Mouse (Mus musculus) thymus, adult 2 months (tissue): ENCODE data around the gene Chchd10. TPM values are rescaled to one million over a fixed set of nuclear protein-coding genes. Genes with fewer than 3 reads are reported as not detected.

Experiments used
- DNase-seq: peaks from one replicate; pipeline ENCODE4 v3.0.0; 2021
- H3K27ac ChIP-seq: fragments of 200-500 bp; 2 replicates; pipeline ENCODE4 v1.5.1; 2012; ENCODE audit warnings: low read length, control low read depth; ENCODE audit not compliant: control insufficient read depth, insufficient read depth
- H3K27me3 ChIP-seq: fragments of 200-500 bp; 2 replicates; pipeline ENCODE4 v1.6.1; 2012; ENCODE audit warnings: mild to moderate bottlenecking, low read length, moderate library complexity, mixed read lengths; ENCODE audit not compliant: control insufficient read depth, insufficient read depth
- H3K36me3 ChIP-seq: fragments of 200-500 bp; 2 replicates; pipeline ENCODE4 v1.6.1; 2012; ENCODE audit warnings: mild to moderate bottlenecking, low read length, moderate library complexity; ENCODE audit not compliant: control insufficient read depth, insufficient read depth
- H3K4me1 ChIP-seq: fragments of 200-500 bp; replicated peaks from 2 replicates; pipeline ENCODE4 v1.6.1; 2012; ENCODE audit warnings: low read length; ENCODE audit not compliant: control insufficient read depth, insufficient read depth
- H3K4me3 ChIP-seq: fragments of 200-500 bp; 2 replicates; pipeline ENCODE4 v1.5.1; 2012; ENCODE audit warnings: mild to moderate bottlenecking, low read length, control low read depth, moderate library complexity; ENCODE audit not compliant: control insufficient read depth, insufficient read depth
- CTCF ChIP-seq: fragments of 200-500 bp; IDR thresholded peaks from 2 replicates; pipeline ENCODE4 v1.5.1; 2012; ENCODE audit warnings: mild to moderate bottlenecking, control low read depth, low read length, moderate library complexity, borderline replicate concordance; ENCODE audit not compliant: control insufficient read depth, poor library complexity, insufficient read depth; ENCODE audit errors: extremely low read depth
- POLR2A ChIP-seq: fragments of 200-500 bp; IDR thresholded peaks from 2 replicates; pipeline ENCODE4 v1.6.1; 2012; ENCODE audit warnings: mild to moderate bottlenecking, low read length, control low read depth, moderate library complexity; ENCODE audit not compliant: control insufficient read depth, poor library complexity, insufficient read depth; ENCODE audit errors: extremely low read depth
- WGBS: fragments of 180-500 bp; shearing (Covaris S2); methylation state at CpG from one replicate; pipeline ENCODE4 v1.1.7; 2018; 5-methylcytosine and 5-hydroxymethylcytosine counted together
- polyA plus RNA-seq: library from polyadenylated mRNA; depleted of rRNA; stranded (reverse); fragments of >200 nt; gene quantifications from 2 replicates; pipeline ENCODE4 v1.2.3, GENCODE M21; 2012

The Chchd10 gene
- polyA plus RNA-seq, 1 experiment = 198 TPM

DNA sequence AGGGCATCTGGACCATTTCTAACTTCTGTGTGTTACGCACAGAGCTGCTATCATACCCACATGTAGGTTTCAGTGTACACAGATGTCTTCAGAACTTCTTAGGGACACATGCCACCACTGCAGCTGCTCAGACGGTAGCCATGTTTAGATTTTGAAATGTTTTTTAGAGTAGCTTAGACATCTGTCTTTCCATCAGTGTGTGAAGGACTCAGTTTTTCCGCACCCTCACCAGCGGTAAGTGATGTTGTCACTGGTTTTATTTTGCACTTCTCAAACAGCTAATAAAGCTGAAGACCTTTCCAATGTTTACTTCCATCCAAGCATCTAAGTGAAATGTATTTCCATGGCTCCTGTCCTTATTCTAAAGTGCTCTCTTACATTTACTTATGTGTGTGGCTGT lies 26.0 kb upstream of the Chchd10 start:
- TF ChIP-seq CTCF = no peak
- TF ChIP-seq POLR2A = no peak
- Histone ChIP-seq H3K4me1 (no peaks in the 10 kb centered on the region), H3K4me3 (no peak overlapping the region), H3K36me3 (peaks cover 68% of the 10 kb centered on the region), H3K27ac (no peak overlapping the region), H3K27me3 (no peaks in the 10 kb centered on the region)
- 97% methylated on average over 4 of the region's 4 CpGs for whole genome bisulfite sequencing
- DNase-seq = no peak

DNA sequence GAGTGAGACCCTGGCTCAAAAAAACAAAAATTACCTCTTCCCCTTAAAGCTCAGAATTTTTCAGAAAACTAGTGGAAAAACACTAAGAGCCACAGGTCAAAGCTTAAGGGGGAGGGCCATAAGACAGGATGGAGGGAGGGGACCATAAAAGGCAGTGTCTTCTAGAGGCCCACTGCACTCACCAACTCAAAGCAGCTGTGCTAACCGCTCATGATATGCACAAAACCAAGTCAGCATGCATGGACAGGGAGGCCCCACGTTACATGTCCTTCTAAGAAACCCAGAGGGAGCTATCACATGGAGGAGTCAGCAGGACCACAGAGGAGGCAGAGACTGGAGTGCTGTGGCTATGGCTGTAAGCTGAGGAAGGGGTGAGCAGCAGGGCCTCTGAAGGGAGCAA lies 22.2 kb upstream of the Chchd10 start:
- Histone ChIP-seq H3K4me1 (no peaks in the 10 kb centered on the region), H3K36me3 (peaks cover 39% of the 10 kb centered on the region), H3K27ac (no peak overlapping the region), H3K4me3 (no peak overlapping the region), H3K27me3 (no peaks in the 10 kb centered on the region)
- WGBS = 95% methylated on average over 2 of the region's 2 CpGs
- DNase-seq = no peak
- TF ChIP-seq POLR2A (no peak), CTCF (no peak)

DNA sequence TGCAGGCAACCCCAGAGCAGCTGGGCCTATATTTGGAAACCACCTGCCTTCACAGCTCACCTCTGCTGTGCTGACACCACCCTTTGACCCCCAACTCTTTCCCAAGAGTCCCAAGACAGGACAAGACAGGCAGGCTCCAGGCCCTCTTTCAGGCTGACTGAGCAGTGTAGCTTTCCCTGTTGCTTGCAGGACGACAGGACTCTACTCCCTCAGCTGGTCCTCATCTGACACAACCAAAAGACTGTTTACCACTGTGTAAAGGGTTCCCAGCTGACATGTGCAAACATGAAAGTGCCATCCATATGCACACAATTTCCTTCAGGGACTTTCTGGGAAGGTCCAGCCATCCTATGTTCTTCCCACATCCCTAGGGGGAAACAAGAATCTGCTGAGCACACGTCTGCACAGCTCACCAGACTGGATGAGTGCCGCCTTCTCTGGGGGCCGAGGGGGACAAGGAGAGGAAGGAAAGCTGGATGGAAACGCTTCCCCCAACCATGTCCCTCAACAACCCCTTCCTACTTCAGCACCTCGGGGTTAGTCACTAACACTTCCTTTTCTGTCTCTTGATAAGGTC lies 19.8 kb upstream of the Chchd10 start:
- Histone ChIP-seq H3K36me3 (peaks cover 23% of the 10 kb centered on the region), H3K4me1 (no peaks in the 10 kb centered on the region), H3K4me3 (no peak overlapping the region), H3K27me3 (no peaks in the 10 kb centered on the region), H3K27ac (no peak overlapping the region)
- TF ChIP-seq CTCF (no peak), POLR2A (no peak)
- WGBS = 75% methylated on average over 6 of the region's 6 CpGs
- DNase-seq = no peak

DNA sequence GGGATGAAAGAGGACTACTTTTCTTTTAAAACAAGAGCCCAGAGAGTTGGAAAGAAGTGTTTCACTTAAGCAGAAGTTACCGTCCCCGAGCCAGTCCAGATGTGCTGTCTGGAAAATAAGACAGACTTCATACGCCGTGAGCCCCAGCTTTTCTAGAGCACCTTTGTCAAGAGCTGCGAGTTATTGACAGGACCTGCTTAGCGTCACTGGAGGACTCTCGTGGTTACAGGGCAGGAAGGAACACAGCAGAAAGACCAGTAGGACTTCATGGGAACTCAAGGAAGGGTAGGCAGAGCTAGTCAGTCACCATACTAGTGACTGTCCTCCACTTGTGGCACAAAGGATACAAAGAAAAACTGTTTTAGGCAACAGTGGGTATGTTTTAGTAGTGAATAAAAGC lies 17.4 kb upstream of the Chchd10 start:
- DNase-seq = no peak
- TF ChIP-seq CTCF = no peak
- no peak for TF ChIP-seq POLR2A
- Histone ChIP-seq H3K4me3 (no peak overlapping the region), H3K27ac (no peak overlapping the region), H3K36me3 (peaks cover 10% of the 10 kb centered on the region), H3K4me1 (0 out of 2 replicates have a peak, but pooled peaks cover 2% of the 10 kb centered on the region), H3K27me3 (no peaks in the 10 kb centered on the region)
- WGBS = 81% methylated on average over 7 of the region's 7 CpGs

DNA sequence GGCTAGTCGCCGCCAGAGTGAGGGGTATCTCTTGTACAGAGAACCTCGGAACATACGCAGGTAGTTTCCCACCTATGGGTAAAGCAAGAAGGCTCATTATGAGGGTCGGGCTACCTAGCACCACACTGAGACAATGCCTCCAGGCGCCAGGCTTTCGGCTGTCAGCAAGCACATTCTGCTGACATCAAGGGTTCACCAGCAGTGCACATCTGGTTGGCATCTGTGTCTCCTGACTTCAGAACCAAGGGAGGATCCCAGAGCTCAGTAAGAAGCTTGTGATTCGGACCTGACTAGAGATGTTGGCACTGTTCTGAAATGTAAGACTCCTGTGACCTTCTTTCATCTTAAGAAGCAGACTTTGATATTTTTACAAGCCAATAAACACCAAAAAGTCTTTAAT lies 16.1 kb upstream of the Chchd10 start:
- no peak for DNase-seq
- Histone ChIP-seq H3K4me1 (peaks cover 2% of the 10 kb centered on the region; the same call in 1 of the 2 replicates), H3K27ac (no peak overlapping the region), H3K36me3 (no peaks in the 10 kb centered on the region), H3K27me3 (no peaks in the 10 kb centered on the region), H3K4me3 (no peak overlapping the region)
- 96% methylated on average over 8 of the region's 8 CpGs for WGBS
- TF ChIP-seq POLR2A (no peak), CTCF (no peak)

DNA sequence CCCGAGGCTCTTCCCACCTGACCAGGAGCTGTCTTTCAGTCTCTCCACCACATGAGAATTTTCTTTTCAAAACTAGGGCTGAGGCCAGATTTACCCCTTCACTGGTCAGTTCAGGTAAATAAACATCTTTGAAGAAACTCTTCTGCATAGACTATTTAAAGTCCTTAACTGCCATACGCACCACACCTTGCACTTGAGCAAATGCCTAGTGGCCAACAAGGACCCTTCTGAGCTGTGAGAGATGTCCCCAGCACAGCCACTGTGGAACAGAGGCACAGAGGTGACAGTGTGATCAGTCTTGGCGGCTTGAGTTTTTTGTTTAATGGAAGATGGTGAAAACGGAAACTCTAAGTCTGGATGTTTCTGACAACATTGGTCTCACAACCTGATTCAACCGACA lies 13.9 kb upstream of the Chchd10 start:
- 94% methylated on average over 5 of the region's 5 CpGs for WGBS

More for the DNA sequence above, 13.9 kb upstream of the Chchd10 start:
- no peaks in the 10 kb centered on the region for H3K27me3 ChIP-seq
- H3K4me1 ChIP-seq = peaks cover 4% of the 10 kb centered on the region
- no peaks in the 10 kb centered on the region for H3K36me3 ChIP-seq
- DNase-seq = no peak
- H3K27ac ChIP-seq = no peak overlapping the region
- H3K4me3 ChIP-seq = no peak overlapping the region
- no peak for TF ChIP-seq CTCF
- TF ChIP-seq POLR2A = no peak
